Mouse (Mus musculus) retina, embryonic 14.5 days (tissue): Measurements from ENCODE around the gene Spint4.

Experiments used
- DNase-seq: peaks from one replicate; pipeline ENCODE4 v3.0.0-alpha.2; 2015; ENCODE audit warnings: low spot score

The Spint4 gene

GRCm38 (mm10) chr2:164733259-164733658 is 35.0 kb downstream of the Spint4 start:
- DNase-seq = no peak

GRCm38 (mm10) chr2:164734839-164735238 is 36.5 kb downstream of the Spint4 start:
- no peak for DNase-seq

- no peak for DNase-seq
Observed at GRCm38 (mm10) chr2:164735446-164735845, 37.1 kb downstream of the Spint4 start.

GRCm38 (mm10) chr2:164737377-164738090 is 39.2 kb downstream of the Spint4 start:
- DNase-seq = no peak

- DNase-seq = no peak
Observed at GRCm38 (mm10) chr2:164739876-164740275, 41.6 kb downstream of the Spint4 start.

GRCm38 (mm10) chr2:164744987-164745386 is 46.7 kb downstream of the Spint4 start:
- no peak for DNase-seq

- peak; percentile 95 for DNase-seq
Observed at GRCm38 (mm10) chr2:164745843-164746479, 47.7 kb downstream of the Spint4 start, which contains the start of the genes Wfdc3 and Dnttip1. Gene Wfdc3 (minus strand): TSS chr2:164745931. Gene Dnttip1 (plus strand): TSS chr2:164745983.

GRCm38 (mm10) chr2:164746693-164747092 is 48.4 kb downstream of the Spint4 start:
- DNase-seq = no peak

- no peak for DNase-seq
Observed at GRCm38 (mm10) chr2:164748191-164748590, 49.9 kb downstream of the Spint4 start.

- DNase-seq = no peak
Observed at GRCm38 (mm10) chr2:164748991-164749390, 50.7 kb downstream of the Spint4 start.
